In genomic region chr17:34996411-34997141, GRCm38 (mm10) we compare ENCODE assay signal across 10 mouse cellular contexts. TPM values are rescaled to one million over a fixed set of nuclear protein-coding genes. Genes with fewer than 3 reads are reported as not detected.
DNase-seq lines count a peak whose midpoint lies in the region; ATAC-seq and TF ChIP-seq lines count a peak whose summit lies in the region.
"Had no signal": no experiment of that assay in that cellular context is flagged by ENCODE, and none has a peak within 500 bp of the region (broad histone marks: within the 10 kb centered on the region; RNA-seq: fewer than 3 reads in every experiment).

No protein-coding gene starts in this region.

- H3K4me2 ChIP-seq in kidney, embryonic 14.5 days (replicated peaks; ENCODE audit: low read depth, low read length): no peak overlapping the region; the same call in 1 of the 2 replicates
- peak overlapping the region; percentile 24; the same call in 1 of the 2 replicates for H3K4me2 ChIP-seq in intestine, postnatal 0 days (replicated peaks; ENCODE audit: low read depth)

- peaks cover 12% of the 10 kb centered on the region for H3K4me1 ChIP-seq in kidney, embryonic 14.5 days (ENCODE audit: control insufficient read depth, insufficient read depth, low read length)
- H3K4me1 ChIP-seq in thymus, adult 2 months (replicated peaks; ENCODE audit: control insufficient read depth, insufficient read depth, low read length): peaks cover 25% of the 10 kb centered on the region
- H3K4me1 ChIP-seq in intestine, postnatal 0 days (replicated peaks; ENCODE audit: control insufficient read depth, insufficient read depth, low read length): peaks cover 8% of the 10 kb centered on the region; the same call in 1 of the 2 replicates

- no peak overlapping the region for H3K9ac ChIP-seq in kidney, embryonic 14.5 days (ENCODE audit: low read depth, low read length)
- no peak overlapping the region for H3K9ac ChIP-seq in intestine, postnatal 0 days (ENCODE audit: low read depth, low read length)

- no peak for TF ChIP-seq POLR2A in thymus, adult 2 months (IDR thresholded peaks at IDR 0.05; ENCODE audit: control insufficient read depth, extremely low read depth, insufficient read depth, low read length, poor library complexity)

- no peak for DNase-seq in kidney, postnatal 36 days
- no peak for DNase-seq in thymus, adult 2 months
- no peak for DNase-seq in thymus, postnatal 10 days (ENCODE audit: low spot score in 2 of 2)
- no peak for DNase-seq in natural killer cell, adult 2 months (ENCODE audit: low spot score in 2 of 2)
- DNase-seq in right cerebral cortex, adult 18-20 months: no peak
- DNase-seq: adrenal gland, postnatal 36 days; kidney, adult 2 months; thymus, postnatal 25 days had no signal

- TF ChIP-seq CTCF in thymus, adult 2 months (IDR thresholded peaks at IDR 0.05; ENCODE audit: borderline replicate concordance, control insufficient read depth, extremely low read depth, insufficient read depth, low read length, poor library complexity): no peak
- no peak for TF ChIP-seq CTCF in intestine, postnatal 0 days (IDR thresholded peaks at IDR 0.05; ENCODE audit: low read depth)

- no peak overlapping the region for H3K27ac ChIP-seq in kidney, embryonic 14.5 days (ENCODE audit: low read depth, low read length)
- no peak overlapping the region for H3K27ac ChIP-seq in thymus, adult 2 months (ENCODE audit: control insufficient read depth, insufficient read depth, low read length)
- H3K27ac ChIP-seq in intestine, postnatal 0 days (ENCODE audit: low read depth, low read length): no peak overlapping the region

- ATAC-seq in kidney, embryonic 14.5 days (ENCODE audit: low FRiP score, low TSS enrichment): no peak
- no peak for ATAC-seq in intestine, postnatal 0 days

- no peaks in the 10 kb centered on the region for H3K9me3 ChIP-seq in kidney, embryonic 14.5 days (ENCODE audit: control insufficient read depth, low read length)
- no peaks in the 10 kb centered on the region for H3K9me3 ChIP-seq in intestine, postnatal 0 days (ENCODE audit: control insufficient read depth)

- 83% methylated on average over 12 of the region's 14 CpGs for WGBS in kidney, embryonic 14.5 days
- 90% methylated on average over 14 of the region's 14 CpGs for WGBS in thymus, adult 2 months
- WGBS in intestine, postnatal 0 days: 83% methylated on average over 12 of the region's 14 CpGs

- peaks cover 17% of the 10 kb centered on the region; the same call in 1 of the 2 replicates for H3K36me3 ChIP-seq in kidney, embryonic 14.5 days (ENCODE audit: control insufficient read depth, insufficient read depth, low read length)
- peaks cover 7% of the 10 kb centered on the region; the same call in 1 of the 2 replicates for H3K36me3 ChIP-seq in thymus, adult 2 months (ENCODE audit: control insufficient read depth, insufficient read depth, low read length)
- no peaks in the 10 kb centered on the region; the same call in 1 of the 2 replicates for H3K36me3 ChIP-seq in intestine, postnatal 0 days (ENCODE audit: control insufficient read depth, insufficient read depth)

- H3K4me3 ChIP-seq in kidney, embryonic 14.5 days (ENCODE audit: low read length): peak overlapping the region; percentile 6; the same call in 1 of the 2 replicates
- H3K4me3 ChIP-seq in thymus, adult 2 months (ENCODE audit: control insufficient read depth, insufficient read depth, low read length): peak overlapping the region; percentile 17; the same call in 1 of the 2 replicates
- no peak overlapping the region for H3K4me3 ChIP-seq in intestine, postnatal 0 days (ENCODE audit: low read depth, low read length)

- H3K27me3 ChIP-seq in kidney, embryonic 14.5 days (ENCODE audit: control insufficient read depth, insufficient read depth, low read length): no peaks in the 10 kb centered on the region
- no peaks in the 10 kb centered on the region for H3K27me3 ChIP-seq in thymus, adult 2 months (ENCODE audit: control insufficient read depth, insufficient read depth, low read length)
- no peaks in the 10 kb centered on the region for H3K27me3 ChIP-seq in intestine, postnatal 0 days (replicated peaks; ENCODE audit: control insufficient read depth, insufficient read depth, low read length)

RNA-seq across cellular contexts. Expression of gene Vars, which starts 4.2 kb away (rescaled TPM):
- polyA plus RNA-seq in kidney, embryonic 14.5 days (2014; fragmentation: Nextera tagmentation; extraction: Ambion mirVana): 96.4 and 137 TPM in 2 replicates
- 404 and 545 TPM in 2 replicates for polyA plus RNA-seq in thymus, adult 2 months (2012; rRNA removed)
- polyA plus RNA-seq in intestine, postnatal 0 days (2015; fragmentation: Nextera tagmentation; extraction: Ambion mirVana): 74.0 and 84.2 TPM in 2 replicates

RNA-seq across cellular contexts. Expression of gene Lsm2, which starts 14.9 kb away (rescaled TPM):
- 240 and 246 TPM in 2 replicates for polyA plus RNA-seq in kidney, embryonic 14.5 days (2014; fragmentation: Nextera tagmentation; extraction: Ambion mirVana)
- polyA plus RNA-seq in thymus, adult 2 months (2012; rRNA removed): 207 and 265 TPM in 2 replicates
- 70.6 and 76.6 TPM in 2 replicates for polyA plus RNA-seq in intestine, postnatal 0 days (2015; fragmentation: Nextera tagmentation; extraction: Ambion mirVana)

RNA-seq across cellular contexts. Expression of gene Vwa7, which starts 19.8 kb away (rescaled TPM):
- 0.13 and 0.28 TPM in 2 replicates for polyA plus RNA-seq in kidney, embryonic 14.5 days (2014; fragmentation: Nextera tagmentation; extraction: Ambion mirVana)
- 1.1 and 1.5 TPM in 2 replicates for polyA plus RNA-seq in thymus, adult 2 months (2012; rRNA removed)
- polyA plus RNA-seq in intestine, postnatal 0 days (2015; fragmentation: Nextera tagmentation; extraction: Ambion mirVana): 0.12 and 0.20 TPM in 2 replicates

RNA-seq across cellular contexts. Expression of gene Hspa1l, which starts 24.1 kb away (rescaled TPM):
- polyA plus RNA-seq in kidney, embryonic 14.5 days (2014; fragmentation: Nextera tagmentation; extraction: Ambion mirVana): 0.79 and 1.3 TPM in 2 replicates
- 0.06 and 0.28 TPM in 2 replicates for polyA plus RNA-seq in thymus, adult 2 months (2012; rRNA removed)
- polyA plus RNA-seq in intestine, postnatal 0 days (2015; fragmentation: Nextera tagmentation; extraction: Ambion mirVana): 0.22 and 0.25 TPM in 2 replicates

RNA-seq across cellular contexts. Expression of gene Hspa1a, which starts 24.6 kb away (rescaled TPM):
- 4.3 and 4.8 TPM in 2 replicates for polyA plus RNA-seq in kidney, embryonic 14.5 days (2014; fragmentation: Nextera tagmentation; extraction: Ambion mirVana)
- 10.0 and 12.2 TPM in 2 replicates for polyA plus RNA-seq in thymus, adult 2 months (2012; rRNA removed)
- 6.4 and 6.5 TPM in 2 replicates for polyA plus RNA-seq in intestine, postnatal 0 days (2015; fragmentation: Nextera tagmentation; extraction: Ambion mirVana)
